Mouse (Mus musculus) neural tube, embryonic 11.5 days (tissue): ENCODE results near the gene Egfem1. TPM values are rescaled to one million over a fixed set of nuclear protein-coding genes. Genes with fewer than 3 reads are reported as not detected.

Source experiments
- ATAC-seq: fragments of 200-750 bp; cut with Nextera tagmentation; 2 replicates; pipeline ENCODE4 v1.8.0; 2017; ENCODE audit warnings: moderate number of reproducible peaks, mild to moderate bottlenecking, moderate TSS enrichment, moderate library complexity; ENCODE audit not compliant: insufficient read depth, low FRiP score, low TSS enrichment
- DNase-seq: peaks from one replicate; pipeline ENCODE4 v3.0.0-alpha.2; 2015; ENCODE audit warnings: low spot score
- H3K27ac ChIP-seq: fragments of 300-500 bp; sonication (generic); 2 replicates; pipeline ENCODE4 v1.5.1; 2014; ENCODE audit warnings: low read depth, mild to moderate bottlenecking, low read length
- H3K27me3 ChIP-seq: fragments of 300-500 bp; sonication (generic); 2 replicates; pipeline ENCODE4 v1.6.1; 2014; ENCODE audit warnings: mild to moderate bottlenecking, low read length, mixed read lengths; ENCODE audit not compliant: control insufficient read depth, insufficient read depth
- H3K36me3 ChIP-seq: fragments of 300-500 bp; sonication (generic); 2 replicates; pipeline ENCODE4 v1.6.1; 2014; ENCODE audit warnings: mild to moderate bottlenecking, low read length, moderate library complexity, mixed read lengths; ENCODE audit not compliant: control insufficient read depth, insufficient read depth
- H3K4me1 ChIP-seq: fragments of 300-500 bp; sonication (generic); 2 replicates; pipeline ENCODE4 v1.6.1; 2014; ENCODE audit warnings: low read length, mixed read lengths; ENCODE audit not compliant: control insufficient read depth, insufficient read depth
- H3K4me2 ChIP-seq: fragments of 300-500 bp; sonication (generic); 2 replicates; pipeline ENCODE4 v1.6.1; 2014; ENCODE audit warnings: low read depth, mild to moderate bottlenecking, moderate library complexity
- H3K4me3 ChIP-seq: fragments of 300-500 bp; sonication (generic); 2 replicates; pipeline ENCODE4 v1.5.1; 2014; ENCODE audit warnings: low read depth, low read length
- H3K9ac ChIP-seq: fragments of 300-500 bp; sonication (generic); 2 replicates; pipeline ENCODE4 v1.6.1; 2014; ENCODE audit warnings: mild to moderate bottlenecking, low read length
- H3K9me3 ChIP-seq: fragments of 300-500 bp; sonication (generic); 2 replicates; pipeline ENCODE4 v1.6.1; 2016; ENCODE audit warnings: low read length; ENCODE audit not compliant: control insufficient read depth
- WGBS: fragments of 180-500 bp; shearing (Covaris S2); extraction: QIAGEN DNeasy Blood & Tissue Kit; methylation state at CpG from one replicate; pipeline ENCODE4 v1.1.7; 2014; 5-methylcytosine and 5-hydroxymethylcytosine counted together
- microRNA counts: library from miRNA; unstranded; fragments of <30 nt; microRNA quantifications from one replicate; lab custom pipeline; 2015
- microRNA-seq: library from miRNA; unstranded; fragments of <30 nt; microRNA quantifications from one replicate; pipeline ENCODE4, GENCODE M21; 2016
- polyA plus RNA-seq: library from polyadenylated mRNA; unstranded; fragments of >200 nt; fragmentation: Nextera tagmentation; extraction: Ambion mirVana; gene quantifications from 2 replicates; pipeline ENCODE4 v1.2.1, GENCODE M21; 2014

The Egfem1 gene
- polyA plus RNA-seq, 1 experiment from 2014 or later, result 4.4 TPM

- no peak overlapping the region for H3K4me3 ChIP-seq
- no peaks in the 10 kb centered on the region for H3K36me3 ChIP-seq
- WGBS, result 73% methylated on average over 4 of the region's 4 CpGs
- H3K9ac ChIP-seq, result no peak overlapping the region
- H3K4me1 ChIP-seq, result no peaks in the 10 kb centered on the region
- H3K27me3 ChIP-seq, result no peaks in the 10 kb centered on the region
- H3K4me2 ChIP-seq, result no peak overlapping the region
- ATAC-seq (no peak), DNase-seq (no peak)
- H3K27ac ChIP-seq, result no peak overlapping the region
- no peaks in the 10 kb centered on the region for H3K9me3 ChIP-seq
These were observed 650.8 kb downstream of the Egfem1 start for GRCm38 (mm10) chr3:29732626-29733025.

- Histone ChIP-seq H3K4me1 (no peaks in the 10 kb centered on the region), H3K4me2 (no peak overlapping the region), H3K9ac (no peak overlapping the region), H3K36me3 (no peaks in the 10 kb centered on the region), H3K4me3 (no peak overlapping the region), H3K27ac (no peak overlapping the region), H3K27me3 (no peaks in the 10 kb centered on the region), H3K9me3 (no peaks in the 10 kb centered on the region)
- ATAC-seq (no peak), DNase-seq (no peak)
- WGBS, result 48% methylated on average over 6 of the region's 6 CpGs
These were observed 652.4 kb downstream of the Egfem1 start for GRCm38 (mm10) chr3:29734251-29734650.

- DNase-seq (no peak), ATAC-seq (no peak)
- Histone ChIP-seq H3K4me3 (no peak overlapping the region), H3K4me1 (no peaks in the 10 kb centered on the region), H3K4me2 (no peak overlapping the region), H3K9ac (no peak overlapping the region), H3K27ac (no peak overlapping the region), H3K36me3 (no peaks in the 10 kb centered on the region), H3K27me3 (no peaks in the 10 kb centered on the region), H3K9me3 (no peaks in the 10 kb centered on the region)
- 33% methylated on average over 5 of the region's 5 CpGs for WGBS
These were observed 657.5 kb downstream of the Egfem1 start for GRCm38 (mm10) chr3:29739292-29739691.

MicroRNAs within 50 kb of the gene (microRNA counts, 519-probe panel; counts per million panel counts)
- microRNA mmu-miR-551b (lab: Ali Mortazavi, UCI), result 171 counts per million, percentile 57 among the panel's probes with 10 or more counts

Small RNA genes within 50 kb of the gene (microRNA-seq; reads per million reads assigned to microRNA genes)
- gene Mir21b (not detected), gene Mir551b (12.8 reads per million, percentile 24 among the genes with 10 or more reads in this experiment)

Other genes starting within 250 kb of the Egfem1 start
- gene Gm1527, start 189.4 kb upstream of the Egfem1 start, polyA plus RNA-seq, result not detected in 2 replicates